In the genomic region with DNA sequence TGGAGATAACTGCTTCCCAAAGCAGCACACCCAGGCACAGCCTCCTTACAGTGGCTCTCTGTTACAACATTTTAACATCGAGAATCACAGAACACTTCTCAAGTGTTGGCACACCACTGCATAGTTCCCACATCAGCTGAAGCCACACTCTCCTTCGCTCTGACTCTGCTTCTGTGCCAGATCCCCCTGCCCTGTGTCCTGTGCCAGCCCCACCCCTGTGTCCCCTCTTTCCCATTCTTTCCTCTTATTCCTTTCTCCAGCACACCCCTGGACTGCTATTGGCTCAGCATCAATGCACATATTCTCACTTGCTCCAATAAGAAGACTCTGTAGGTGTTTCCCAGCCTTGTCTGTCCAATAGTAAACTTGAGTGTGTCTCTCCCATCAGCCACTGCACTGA, we compare ENCODE assay signal across 24 mouse cellular contexts. TPM values are rescaled to one million over a fixed set of nuclear protein-coding genes. Genes with fewer than 3 reads are reported as not detected.
"Had no signal": no experiment of that assay in that cellular context is flagged by ENCODE, and none has a peak within 500 bp of the region (broad histone marks: within the 10 kb centered on the region; RNA-seq: fewer than 3 reads in every experiment).

No protein-coding gene starts in this region.

- H3K9me3 ChIP-seq: limb, embryonic 10.5 days; limb, embryonic 13.5 days; liver, embryonic 12.5 days; liver, embryonic 15.5 days; lung, embryonic 15.5 days; midbrain, embryonic 12.5 days; midbrain, embryonic 15.5 days; neural tube, embryonic 12.5 days; neural tube, embryonic 15.5 days had no signal

- H3K9ac ChIP-seq: limb, embryonic 13.5 days; liver, embryonic 12.5 days; liver, embryonic 15.5 days; lung, embryonic 15.5 days; midbrain, embryonic 12.5 days; midbrain, embryonic 15.5 days; neural tube, embryonic 12.5 days; neural tube, embryonic 15.5 days had no signal

- H3K4me2 ChIP-seq: limb, embryonic 13.5 days; liver, embryonic 12.5 days; liver, embryonic 15.5 days; lung, embryonic 15.5 days; midbrain, embryonic 12.5 days; midbrain, embryonic 15.5 days; neural tube, embryonic 12.5 days; neural tube, embryonic 15.5 days had no signal

- ATAC-seq: liver, embryonic 12.5 days; midbrain, embryonic 15.5 days had no signal

- H3K27ac ChIP-seq: kidney, postnatal 0 days; layer of hippocampus, adult 2 months; limb, embryonic 10.5 days; limb, embryonic 13.5 days; liver, embryonic 12.5 days; liver, embryonic 15.5 days; lung, embryonic 15.5 days; macrophage; midbrain, embryonic 12.5 days; midbrain, embryonic 15.5 days; neural tube, embryonic 12.5 days; neural tube, embryonic 15.5 days; stomach, postnatal 0 days had no signal

- H3K4me1 ChIP-seq: limb, embryonic 10.5 days; limb, embryonic 13.5 days; liver, embryonic 12.5 days; liver, embryonic 15.5 days; lung, embryonic 15.5 days; midbrain, embryonic 12.5 days; midbrain, embryonic 15.5 days; neural tube, embryonic 12.5 days; neural tube, embryonic 15.5 days had no signal

- H3K4me3 ChIP-seq: layer of hippocampus, adult 2 months; limb, embryonic 10.5 days; limb, embryonic 13.5 days; liver, embryonic 12.5 days; liver, embryonic 15.5 days; lung, embryonic 15.5 days; midbrain, embryonic 12.5 days; midbrain, embryonic 15.5 days; neural tube, embryonic 12.5 days; neural tube, embryonic 15.5 days had no signal

- H3K27me3 ChIP-seq: limb, embryonic 13.5 days; liver, embryonic 12.5 days; liver, embryonic 15.5 days; lung, embryonic 15.5 days; midbrain, embryonic 12.5 days; midbrain, embryonic 15.5 days; neural tube, embryonic 12.5 days; neural tube, embryonic 15.5 days had no signal

- H3K36me3 ChIP-seq: limb, embryonic 10.5 days; limb, embryonic 13.5 days; liver, embryonic 12.5 days; liver, embryonic 15.5 days; lung, embryonic 15.5 days; midbrain, embryonic 12.5 days; midbrain, embryonic 15.5 days; neural tube, embryonic 12.5 days; neural tube, embryonic 15.5 days had no signal

- DNase-seq: kidney, postnatal 25 days; layer of hippocampus, adult 9-11 months; liver; lung, adult 18-20 months; right cerebral cortex, adult 18-20 months; right cerebral cortex, postnatal 14 days; right cerebral cortex, postnatal 4 days; thymus, adult 2 months; thymus, postnatal 14 days; thymus, postnatal 4 days had no signal

RNA-seq across cellular contexts. Expression of a gene that starts 45.1 kb away (rescaled TPM):
- total RNA-seq: megakaryocyte, adult 5-6 weeks had no signal
- polyA plus RNA-seq: macrophage had no signal
